Mouse (Mus musculus) adrenal gland, postnatal 36 days (tissue): ENCODE results near the gene Sh3bgr. TPM values are rescaled to one million over a fixed set of nuclear protein-coding genes. Genes with fewer than 3 reads are reported as not detected.
A peak's percentile ranks its signal among the peaks of the same experiment; 100 is the strongest.

Experiments used
- DNase-seq, 2 experiments: peaks; one replicate each; pipeline ENCODE4 v3.0.0; 2021; ENCODE audit warnings: mixed read lengths in 1 of 2
- long read RNA-seq, 2 experiments: library from polyadenylated mRNA; stranded (forward); transcript quantifications; one replicate each; pipeline ENCODE4 v2.0.0; 2021; ENCODE audit warnings: borderline sequencing depth in 2 of 2
- total RNA-seq, 2 experiments: library from RNA; stranded (reverse); gene quantifications; 2 replicates each; pipeline ENCODE4 v1.2.3; 2021

Gene Sh3bgr
- total RNA-seq: 10 to 100 TPM; 32.6 to 34.1 TPM
- long read RNA-seq, experiment 1, transcript Sh3bgr-201 (8 exons, 1,341 nt): major isoform, 27 of 39 reads
- long read RNA-seq, experiment 1, partial matches to known transcripts: 5 of 39 reads
- long read RNA-seq, experiment 1, other reads (novel, unspliced or antisense): 7 of 39 reads
- long read RNA-seq, experiment 2, partial matches to known transcripts: 0 of 3 reads
- long read RNA-seq, experiment 2, other reads (novel, unspliced or antisense): 0 of 3 reads

GRCm38 (mm10) chr16:96199913-96200701 lies at the start of gene Sh3bgr:
Gene Sh3bgr (plus strand): TSS chr16:96200450.
- DNase-seq: peak; percentile 85 to 86

- DNase-seq: peak; percentile 93 to 94
These were observed 49.3 kb upstream of the Sh3bgr start for GRCm38 (mm10) chr16:96150995-96151394.

GRCm38 (mm10) chr16:96151551-96151950 lies 48.7 kb upstream of the Sh3bgr start:
- DNase-seq: peak; percentile 82 to 90

- DNase-seq: no peak
These were observed 45.8 kb upstream of the Sh3bgr start for GRCm38 (mm10) chr16:96154476-96154875.

- DNase-seq: no peak
These were observed 44.2 kb upstream of the Sh3bgr start for GRCm38 (mm10) chr16:96156019-96156418.

- DNase-seq: no peak
These were observed 43.1 kb upstream of the Sh3bgr start for GRCm38 (mm10) chr16:96157171-96157570.

- peak; percentile 50 to 57 for DNase-seq
These were observed 41.7 kb upstream of the Sh3bgr start for GRCm38 (mm10) chr16:96158511-96159080.

- DNase-seq: peak; percentile 74 to 79
These were observed 41.0 kb upstream of the Sh3bgr start for GRCm38 (mm10) chr16:96159091-96159731.

GRCm38 (mm10) chr16:96159794-96160346 lies 40.4 kb upstream of the Sh3bgr start:
- no peak for DNase-seq

- no peak for DNase-seq
These were observed 39.3 kb upstream of the Sh3bgr start for GRCm38 (mm10) chr16:96160927-96161326.

- DNase-seq: no peak
These were observed 38.9 kb upstream of the Sh3bgr start for GRCm38 (mm10) chr16:96161336-96161735.

GRCm38 (mm10) chr16:96165723-96166264 lies 34.5 kb upstream of the Sh3bgr start:
- no peak for DNase-seq

- DNase-seq: no peak
These were observed 31.4 kb upstream of the Sh3bgr start for GRCm38 (mm10) chr16:96168837-96169236.

- no peak for DNase-seq
These were observed 26.6 kb upstream of the Sh3bgr start for GRCm38 (mm10) chr16:96173648-96174047.

GRCm38 (mm10) chr16:96175399-96175798 lies 24.9 kb upstream of the Sh3bgr start:
- no peak for DNase-seq

GRCm38 (mm10) chr16:96179156-96179555 lies 21.1 kb upstream of the Sh3bgr start:
- no peak for DNase-seq

- no peak for DNase-seq
These were observed 12.6 kb upstream of the Sh3bgr start for GRCm38 (mm10) chr16:96187619-96188018.

- DNase-seq: peak; percentile 100
These were observed 8.4 kb upstream of the Sh3bgr start, which contains the start of gene Lca5l for GRCm38 (mm10) chr16:96191531-96192506. Gene Lca5l (minus strand): TSS chr16:96192271.

- no peak for DNase-seq
These were observed 415 bp downstream of the Sh3bgr start for GRCm38 (mm10) chr16:96200702-96201028.

GRCm38 (mm10) chr16:96201485-96202232 lies 1.4 kb downstream of the Sh3bgr start:
- DNase-seq: peak; percentile 25 to 33
